Mouse (Mus musculus) layer of hippocampus, adult 11-12 months (tissue): ENCODE measurements around the gene BC051019.

Experiments used
- DNase-seq: peaks from one replicate; pipeline ENCODE4 v3.0.0; 2022; ENCODE audit warnings: low spot score

Gene BC051019

GRCm38 (mm10) chr7:109708961-109709382 is 14.7 kb downstream of the BC051019 start:
- DNase-seq: no peak

GRCm38 (mm10) chr7:109707023-109707785 is 16.4 kb downstream of the BC051019 start:
- DNase-seq: no peak

GRCm38 (mm10) chr7:109704461-109704860 is 19.2 kb downstream of the BC051019 start:
- no peak for DNase-seq

GRCm38 (mm10) chr7:109704016-109704377 is 19.7 kb downstream of the BC051019 start:
- DNase-seq: no peak

GRCm38 (mm10) chr7:109703190-109704015 is 20.2 kb downstream of the BC051019 start, which contains the start of the genes St5 and Akip1:
TSS of gene St5 (minus strand) at chr7:109703605.
TSS of gene Akip1 (plus strand) at chr7:109703690.
- peak; percentile 95 for DNase-seq

- DNase-seq: no peak
Observed at GRCm38 (mm10) chr7:109702721-109703120, 20.9 kb downstream of the BC051019 start.

GRCm38 (mm10) chr7:109700213-109700612 is 23.4 kb downstream of the BC051019 start:
- no peak for DNase-seq

GRCm38 (mm10) chr7:109695339-109695726 is 28.3 kb downstream of the BC051019 start:
- no peak for DNase-seq

GRCm38 (mm10) chr7:109694576-109695338 is 28.9 kb downstream of the BC051019 start:
- no peak for DNase-seq

GRCm38 (mm10) chr7:109690961-109691360 is 32.7 kb downstream of the BC051019 start:
- no peak for DNase-seq

- no peak for DNase-seq
Observed at GRCm38 (mm10) chr7:109690101-109690500, 33.5 kb downstream of the BC051019 start.

GRCm38 (mm10) chr7:109686585-109687128 is 37.0 kb downstream of the BC051019 start:
- no peak for DNase-seq

- DNase-seq: no peak
Observed at GRCm38 (mm10) chr7:109680879-109681278, 42.8 kb downstream of the BC051019 start.

- DNase-seq: no peak
Observed at GRCm38 (mm10) chr7:109680284-109680683, 43.4 kb downstream of the BC051019 start.

- DNase-seq: no peak
Observed at GRCm38 (mm10) chr7:109674944-109675628, 48.6 kb downstream of the BC051019 start.

- peak; percentile 71 for DNase-seq
Observed at GRCm38 (mm10) chr7:109671581-109672471, 51.8 kb downstream of the BC051019 start.

- no peak for DNase-seq
Observed at GRCm38 (mm10) chr7:109669426-109670170, 54.1 kb downstream of the BC051019 start.

GRCm38 (mm10) chr7:109666664-109667063 is 57.0 kb downstream of the BC051019 start:
- DNase-seq: no peak

- DNase-seq: peak; percentile 54
Observed at GRCm38 (mm10) chr7:109662626-109663025, 61.0 kb downstream of the BC051019 start.
